Mouse (Mus musculus): ENCODE measurements around the gene Fzd7.

- TF ChIP-seq MAX (IDR thresholded peaks at IDR 0.05; ENCODE audit: low read depth) = no peak
- no peak for TF ChIP-seq POLR2A (IDR thresholded peaks at IDR 0.05; ENCODE audit: insufficient read length, low read depth)
- no peak for TF ChIP-seq E2F4 (IDR thresholded peaks at IDR 0.05; ENCODE audit: insufficient read depth)
- TF ChIP-seq TCF12 (IDR thresholded peaks at IDR 0.05; ENCODE audit: insufficient read depth, poor library complexity, severe bottlenecking) = no peak
- TF ChIP-seq POLR2AphosphoS2 (IDR thresholded peaks at IDR 0.05; ENCODE audit: insufficient read length, low read depth) = no peak
- TF ChIP-seq MYOD1 (IDR thresholded peaks at IDR 0.05; ENCODE audit: control insufficient read depth in 1 of 3, insufficient read length in 2 of 3, low read depth in 2 of 3) = no peak
- no peak for TF ChIP-seq MYOG (IDR thresholded peaks at IDR 0.05; ENCODE audit: control insufficient read depth in 1 of 3, insufficient read depth in 1 of 3, insufficient read length in 2 of 3, low read depth in 2 of 3)
- TF ChIP-seq CEBPB (IDR thresholded peaks at IDR 0.05; ENCODE audit: insufficient read depth, poor library complexity, severe bottlenecking) = no peak
- TF ChIP-seq REST (IDR thresholded peaks at IDR 0.05; ENCODE audit: insufficient read depth, insufficient read length) = no peak
- TF ChIP-seq TCF3 (IDR thresholded peaks at IDR 0.05; ENCODE audit: insufficient read length, low read depth) = no peak
Observed at GRCm38 (mm10) chr1:59497741-59498613, 15.8 kb downstream of the Fzd7 start.
